Mouse (Mus musculus) adrenal gland (tissue): ENCODE measurements at regions not wholly inside any gene's neighbourhood (a gene's known extent, or its start where the extent isn't known, plus 50 kb on each side); places are given as distances from the start of the nearest gene placed in this dataset.

ENCODE experiments used
- intact Hi-C: fragments of 180-260 bp; cut with DNase I; formaldehyde crosslinking; loops from one replicate; pipeline ENCODE4 v1.15.1; 2025

- intact Hi-C loops = no loop called here
These were observed 293.6 kb upstream of the Hs6st1 start for GRCm38 (mm10) chr1:35774566-35774965.

DNA sequence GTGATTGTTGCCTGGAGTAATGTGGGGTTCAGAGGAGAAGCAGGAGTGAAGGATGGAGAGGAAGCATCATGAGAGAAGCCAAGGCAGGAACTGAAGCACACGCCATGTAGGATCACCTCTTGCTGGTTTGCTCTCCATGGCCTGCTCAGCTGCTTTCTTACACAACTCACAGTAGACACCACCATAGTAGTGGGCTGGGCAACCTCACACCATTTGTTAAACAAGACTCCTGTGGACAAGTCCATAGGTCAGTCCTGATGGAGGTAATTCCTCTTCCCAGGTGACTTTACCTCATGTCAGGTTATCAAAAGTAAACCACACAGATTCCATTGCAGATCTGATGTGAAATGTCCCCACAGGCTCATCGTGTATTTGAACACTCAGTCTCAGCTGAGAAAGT, 285.5 kb upstream of the Hs6st1 start:
- intact Hi-C loops = no loop called here

DNA sequence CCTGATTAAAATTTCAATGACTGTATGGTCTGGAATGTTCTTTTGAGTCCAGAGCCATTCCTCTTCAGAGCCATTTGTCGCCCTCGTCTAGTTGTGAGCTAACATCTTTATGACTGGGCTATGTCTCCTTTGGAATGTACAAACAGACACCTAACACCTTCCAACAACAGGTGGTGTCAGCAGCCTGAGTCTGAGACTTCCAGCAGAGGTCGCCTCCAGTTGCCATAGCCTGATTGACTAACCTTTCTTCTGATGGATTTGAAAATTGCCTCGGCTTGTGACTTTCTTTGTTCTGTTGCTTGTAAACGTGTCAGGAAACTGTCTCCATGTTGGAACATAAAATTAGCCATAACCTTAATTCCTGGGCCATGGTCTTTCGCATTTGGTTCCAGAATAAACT, 284.8 kb upstream of the Hs6st1 start:
- intact Hi-C loops = no loop called here

- intact Hi-C loops = no loop called here
These were observed 282.0 kb upstream of the Hs6st1 start for GRCm38 (mm10) chr1:35786241-35786640.

DNA sequence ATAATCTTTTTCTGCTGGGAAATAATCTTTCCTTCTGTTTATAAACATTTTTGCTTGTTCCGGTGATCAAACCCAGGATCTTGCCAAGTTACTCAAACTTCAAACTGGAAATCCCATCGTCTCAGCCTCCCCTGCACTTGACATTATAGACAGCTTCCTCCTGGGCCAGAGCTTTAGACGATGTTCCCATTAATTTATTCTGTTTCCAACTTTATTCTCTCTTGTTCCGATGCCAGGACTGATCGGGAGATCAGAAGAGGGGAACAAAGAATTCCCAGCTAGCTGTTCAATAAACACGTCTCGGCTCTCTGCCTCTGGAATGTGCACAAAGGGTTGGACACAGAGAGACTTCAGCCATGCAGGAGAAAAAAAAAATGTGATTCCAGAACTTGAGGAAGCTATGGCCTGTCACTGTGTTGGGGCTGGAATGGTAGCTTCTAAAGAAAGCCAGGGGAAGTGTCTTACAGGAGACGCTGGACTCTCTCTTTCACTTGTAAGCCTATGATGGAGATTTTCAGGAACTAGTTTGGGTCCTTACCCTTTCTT, 281.5 kb upstream of the Hs6st1 start:
- intact Hi-C loops = no loop called here

GRCm38 (mm10) chr1:35797064-35797463, 271.1 kb upstream of the Hs6st1 start:
- intact Hi-C loops = no loop called here

DNA sequence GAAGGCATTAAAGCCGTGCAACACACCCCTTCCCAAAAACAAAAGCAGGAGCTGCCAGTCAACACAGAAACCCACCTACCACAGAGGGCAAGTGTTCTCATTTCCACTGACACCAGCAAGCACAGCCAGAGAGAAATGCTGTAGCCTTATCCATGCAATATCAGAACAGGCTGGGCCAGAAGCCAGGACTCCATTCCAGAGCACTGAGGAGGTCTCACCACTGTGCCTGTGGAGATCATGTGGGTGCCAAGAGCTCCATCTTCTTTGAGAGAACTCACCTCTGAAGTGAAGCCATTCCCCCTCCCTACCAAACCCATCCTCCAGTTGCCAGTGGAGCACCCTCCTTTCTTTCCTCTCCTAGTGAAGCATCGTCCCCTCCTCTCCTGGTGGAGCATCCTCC, 270.7 kb upstream of the Hs6st1 start:
- intact Hi-C loops = no loop called here

DNA sequence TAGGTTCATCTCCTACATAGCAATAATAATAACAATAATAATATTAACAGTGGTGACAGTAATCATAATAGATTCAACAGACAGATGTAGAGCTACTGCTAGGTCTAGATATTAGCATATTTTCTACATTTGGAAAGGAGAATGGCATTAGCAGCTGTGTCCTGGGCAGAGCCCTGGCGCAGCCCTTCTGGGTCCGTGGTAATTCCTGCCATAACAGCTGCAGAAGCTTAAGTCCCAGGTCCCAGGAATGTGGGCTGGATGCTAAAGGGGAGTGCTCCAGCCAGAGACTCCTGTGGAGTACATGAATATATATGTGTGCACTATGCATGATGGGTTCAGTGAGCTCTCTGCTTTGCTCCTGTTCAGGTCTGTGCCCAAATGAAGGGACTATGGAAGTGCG, 262.7 kb upstream of the Hs6st1 start:
- intact Hi-C loops = no loop called here

- intact Hi-C loops = no loop called here
These were observed 261.9 kb upstream of the Hs6st1 start for GRCm38 (mm10) chr1:35806329-35806728.

GRCm38 (mm10) chr1:35806731-35807130, 261.5 kb upstream of the Hs6st1 start:
- intact Hi-C loops = no loop called here

- intact Hi-C loops = no loop called here
These were observed 259.3 kb upstream of the Hs6st1 start for GRCm38 (mm10) chr1:35808894-35809293.

DNA sequence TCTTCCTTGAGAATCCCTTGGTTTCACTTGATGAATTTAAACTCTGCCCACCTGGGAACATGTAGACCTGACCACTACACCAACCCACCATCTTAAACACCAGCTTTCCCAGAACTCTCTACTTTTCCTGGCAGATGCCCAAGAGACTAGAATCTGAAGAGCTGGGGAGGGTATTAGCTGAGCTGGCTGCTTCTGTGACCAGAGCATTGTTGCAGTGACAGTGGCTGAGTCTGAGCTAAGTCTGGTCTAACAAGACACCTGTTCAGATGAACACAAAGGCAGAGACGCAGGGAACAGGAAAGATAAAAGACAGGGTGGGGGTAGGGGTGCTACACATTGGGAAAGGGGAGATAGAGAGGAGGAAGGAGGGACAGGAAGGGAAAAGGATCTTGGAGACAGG, 258.9 kb upstream of the Hs6st1 start:
- intact Hi-C loops = no loop called here

GRCm38 (mm10) chr1:35810571-35811342, 257.4 kb upstream of the Hs6st1 start:
- intact Hi-C loops = no loop called here

DNA sequence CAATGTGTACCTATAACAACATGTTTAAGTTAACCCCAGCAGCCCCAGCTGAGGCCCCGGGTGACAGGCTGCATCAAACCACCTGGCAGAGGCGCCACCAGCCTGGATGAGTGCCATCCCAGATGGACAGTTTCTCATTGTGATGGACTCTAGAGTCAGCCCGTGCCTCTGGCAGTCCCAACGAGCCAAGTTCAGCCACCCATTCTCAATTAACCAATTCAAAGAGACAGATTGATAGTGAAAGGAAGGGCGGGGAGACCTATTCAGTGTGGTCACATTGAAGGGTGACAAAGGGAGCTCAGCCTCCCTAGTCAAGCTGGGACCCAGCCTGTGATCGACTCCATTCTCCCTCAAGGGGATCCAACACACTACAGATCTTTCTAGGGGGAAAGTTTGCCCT, 256.8 kb upstream of the Hs6st1 start:
- intact Hi-C loops = no loop called here

- intact Hi-C loops = no loop called here
These were observed 256.4 kb upstream of the Hs6st1 start for GRCm38 (mm10) chr1:35811795-35812194.

- intact Hi-C loops = no loop called here
These were observed 254.6 kb upstream of the Hs6st1 start for GRCm38 (mm10) chr1:35813625-35814024.

DNA sequence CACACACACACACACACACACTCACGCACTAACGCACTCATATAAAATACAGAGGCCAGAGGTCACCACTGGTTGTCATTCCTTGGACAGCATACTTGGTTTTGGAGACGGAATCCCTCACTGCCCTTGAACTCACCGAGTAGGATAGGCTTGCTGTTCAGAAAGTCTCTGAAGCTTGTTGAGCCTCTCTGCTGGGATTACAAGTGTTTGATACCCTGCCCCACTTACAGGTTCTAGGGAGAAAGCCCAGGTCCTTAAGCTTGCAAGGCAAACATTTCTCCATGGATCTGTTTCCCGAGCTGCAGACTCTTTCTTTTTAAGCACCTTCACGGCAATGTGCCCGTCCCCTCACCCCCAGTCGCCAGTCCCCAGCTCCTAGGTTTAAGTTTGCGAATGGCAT, 254.0 kb upstream of the Hs6st1 start:
- intact Hi-C loops = no loop called here

GRCm38 (mm10) chr1:35814751-35815150, 253.4 kb upstream of the Hs6st1 start:
- intact Hi-C loops = no loop called here

GRCm38 (mm10) chr1:35821791-35822190, 246.4 kb upstream of the Hs6st1 start:
- intact Hi-C loops = no loop called here

DNA sequence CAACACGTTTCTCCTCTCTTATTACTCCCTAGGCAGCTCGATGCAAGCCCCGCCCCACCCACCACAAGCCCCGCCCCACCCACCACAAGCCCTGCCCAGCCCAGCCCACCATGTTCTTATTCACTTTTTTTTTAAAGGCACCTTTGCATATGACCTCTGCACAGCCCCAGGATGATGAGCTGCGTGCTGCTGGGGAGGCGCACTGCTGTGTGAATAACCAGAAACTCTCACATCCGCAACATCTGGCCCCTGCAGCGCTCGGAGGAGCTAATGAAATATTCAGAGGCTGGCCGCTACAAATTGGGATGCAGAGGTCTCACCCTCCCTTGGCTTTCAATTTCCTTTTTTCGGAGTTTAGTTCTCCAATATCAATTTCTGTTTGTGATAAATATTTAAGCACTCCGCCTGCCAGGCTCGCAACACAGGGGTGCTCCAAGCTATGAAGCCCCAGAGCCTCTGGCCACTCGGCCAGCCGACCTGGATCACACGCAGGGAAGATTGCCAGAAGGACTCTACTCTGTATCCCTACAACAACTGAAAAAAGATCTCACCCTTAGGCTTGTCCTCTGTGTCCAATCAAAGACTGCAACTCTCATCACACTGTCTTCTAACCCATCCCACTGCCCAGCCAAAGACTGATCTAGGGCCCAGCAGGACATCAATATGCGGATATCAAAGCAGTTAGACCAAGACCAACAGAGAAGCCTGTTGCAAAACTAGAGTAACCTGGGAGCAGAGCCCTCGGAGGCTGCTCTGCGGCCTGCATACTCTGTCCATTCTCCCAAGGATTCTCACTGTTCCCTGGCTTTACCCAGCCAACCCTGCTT, 245.6 kb upstream of the Hs6st1 start:
- intact Hi-C loops = no loop called here

- intact Hi-C loops = no loop called here
These were observed 244.7 kb upstream of the Hs6st1 start for GRCm38 (mm10) chr1:35823496-35823895.
